Mouse (Mus musculus) spleen, postnatal 10 days (tissue): Measurements from ENCODE around the gene Casz1.

Source experiments
- DNase-seq, 2 experiments: peaks; one replicate each; pipeline ENCODE4 v3.0.0; 2021 to 2022; ENCODE audit warnings: low spot score in 2 of 2

Gene Casz1

GRCm38 (mm10) chr4:148797475-148798324, 6.5 kb upstream of the Casz1 start:
- no peak for DNase-seq

DNA sequence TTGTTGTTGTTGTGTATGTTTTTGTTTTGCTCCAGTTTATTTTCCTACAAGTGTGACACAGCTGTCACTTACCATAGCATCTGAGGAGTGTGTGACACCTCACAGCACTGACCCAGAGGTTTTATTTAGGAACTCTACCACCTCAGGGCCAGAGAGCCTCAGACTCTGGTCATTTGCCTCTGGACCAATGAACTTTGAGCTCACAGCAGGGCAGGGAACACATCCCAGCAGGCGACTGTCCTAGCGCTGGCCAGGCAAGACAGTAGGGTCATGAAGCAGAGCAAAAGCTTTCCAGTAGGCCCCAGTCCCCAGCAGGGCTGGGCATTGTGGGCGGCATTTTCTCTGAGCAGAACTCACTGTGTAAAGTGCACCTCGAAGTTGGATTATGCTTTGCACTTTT, 1.2 kb upstream of the Casz1 start:
- DNase-seq = no peak

DNA sequence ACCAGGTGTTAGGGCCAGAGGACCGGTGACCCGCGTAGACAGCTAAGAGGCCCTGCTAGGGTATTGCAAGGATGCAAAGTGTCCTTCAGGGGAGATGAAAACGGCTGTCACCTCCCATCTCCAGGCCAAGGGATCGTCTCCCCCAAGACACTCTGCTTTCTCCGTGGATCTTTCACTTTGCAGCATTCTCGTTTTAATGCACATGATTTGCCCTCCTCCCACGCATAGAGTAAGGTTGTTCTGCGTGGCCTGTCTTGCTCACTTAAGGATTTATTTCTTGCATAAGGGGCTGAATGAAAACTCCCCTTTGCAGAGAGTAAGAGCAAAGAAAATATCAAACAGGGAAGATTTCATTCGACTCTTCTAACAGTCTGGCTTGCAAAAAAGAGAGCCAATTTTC, 593 bp upstream of the Casz1 start:
- no peak for DNase-seq

DNA sequence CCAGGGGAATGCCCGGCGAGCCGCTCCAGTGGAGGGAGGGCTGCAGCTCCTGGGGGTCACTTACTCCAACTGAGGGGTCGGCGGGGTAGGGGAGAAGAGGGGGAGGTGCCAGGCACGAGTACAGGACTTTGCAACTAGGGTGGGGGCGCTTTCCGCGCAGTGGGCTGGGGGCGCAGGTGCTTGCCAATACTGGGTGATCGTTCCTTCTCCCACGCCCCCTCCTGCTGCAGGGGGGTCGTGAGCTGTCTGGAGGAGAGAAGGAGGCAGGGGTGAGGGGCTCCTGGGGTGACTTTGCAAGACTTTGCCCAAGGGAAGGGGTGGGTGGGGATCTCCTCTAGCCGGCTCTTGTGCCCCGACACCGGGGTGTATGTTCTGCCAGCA, 541 bp downstream of the Casz1 start:
- no peak for DNase-seq

GRCm38 (mm10) chr4:148805161-148805810, 1.1 kb downstream of the Casz1 start:
- no peak for DNase-seq

DNA sequence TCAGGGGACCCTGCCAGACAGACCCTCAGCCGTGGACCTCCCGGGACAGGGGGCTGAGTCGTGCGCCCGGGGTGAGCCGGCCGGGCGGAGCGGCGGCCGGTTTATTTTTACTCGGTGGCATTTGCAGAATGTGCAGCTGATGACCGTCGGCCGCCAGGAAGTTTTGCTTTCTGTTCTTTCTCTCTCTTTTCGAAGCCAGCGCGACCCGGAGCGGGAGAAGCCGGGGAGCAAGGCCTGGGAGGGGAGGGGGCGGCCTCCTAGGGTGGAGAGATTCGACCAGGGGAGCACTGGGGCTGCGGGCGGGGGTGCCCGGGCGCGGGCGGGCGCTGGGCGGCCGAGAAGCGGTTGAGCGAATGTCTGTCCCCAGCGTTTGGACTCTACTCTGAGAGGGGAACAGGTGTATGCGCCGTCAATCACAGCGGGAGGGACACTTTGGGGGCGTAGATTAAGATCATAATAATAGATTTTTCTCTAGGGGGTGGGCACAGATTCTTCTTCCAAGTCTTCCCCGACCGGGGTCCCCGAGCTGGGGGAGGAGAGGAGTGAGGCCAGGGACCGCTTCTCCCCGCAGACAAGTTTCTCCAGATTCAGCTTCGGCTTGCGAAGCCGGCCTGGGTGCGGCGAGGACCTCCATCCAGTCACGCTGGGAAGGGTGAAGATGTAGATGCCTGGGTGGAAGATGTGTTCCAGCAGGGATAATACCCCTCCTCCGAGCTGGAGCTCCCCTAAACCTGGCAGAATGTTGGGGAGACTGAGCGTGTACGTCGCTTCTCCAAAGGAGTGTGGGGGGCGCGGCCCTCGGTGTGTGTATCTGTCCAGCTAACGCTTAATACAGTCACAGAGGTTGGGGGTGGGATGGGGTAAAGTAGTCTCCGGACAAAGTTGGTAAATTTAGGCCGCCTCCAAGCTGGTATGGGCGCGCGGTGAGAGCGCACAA, 1.9 kb downstream of the Casz1 start:
- no peak for DNase-seq

DNA sequence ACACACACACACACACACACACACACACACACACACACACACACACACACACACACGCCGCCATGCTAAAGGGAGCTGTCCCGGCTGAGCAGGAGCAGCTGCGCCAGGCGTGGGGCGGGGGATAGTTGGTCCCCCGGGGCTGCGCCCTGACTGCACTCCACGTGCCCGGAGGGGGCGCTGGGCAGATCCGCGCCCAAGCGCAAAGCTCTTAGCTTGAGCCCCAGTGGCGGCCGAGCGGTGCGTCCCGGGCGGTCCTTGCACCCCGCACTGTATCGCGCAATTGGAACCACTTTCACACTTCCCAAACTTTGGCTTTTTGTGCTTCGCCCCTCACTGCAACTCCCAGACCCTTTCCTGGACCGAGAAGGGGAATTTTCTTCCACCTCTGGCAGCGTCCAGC, 2.6 kb downstream of the Casz1 start:
- DNase-seq = no peak

DNA sequence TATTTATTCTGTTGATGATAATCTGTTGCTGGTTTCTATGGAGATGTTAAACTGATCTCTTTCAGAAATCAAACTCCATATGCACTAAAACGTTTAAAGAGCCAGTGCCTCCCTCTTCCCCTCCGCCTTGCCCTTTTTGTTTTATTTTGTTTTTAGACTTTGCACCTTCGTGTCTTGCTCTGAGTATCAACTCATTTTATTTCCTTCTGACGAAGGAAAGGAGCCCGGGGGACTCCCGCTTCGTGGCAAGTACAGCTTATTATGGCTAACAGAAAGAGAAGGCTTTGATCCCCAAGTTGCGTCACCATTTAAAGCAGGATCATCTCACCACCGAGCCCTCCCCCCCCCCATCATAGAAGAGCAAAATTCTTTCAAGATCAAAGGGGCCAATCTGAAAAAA, 3.2 kb downstream of the Casz1 start:
- no peak for DNase-seq

- DNase-seq = no peak
These were observed 4.6 kb downstream of the Casz1 start for GRCm38 (mm10) chr4:148808839-148809238.

- DNase-seq = no peak
These were observed 6.5 kb downstream of the Casz1 start for GRCm38 (mm10) chr4:148810706-148811105.

GRCm38 (mm10) chr4:148811940-148812339, 7.7 kb downstream of the Casz1 start:
- DNase-seq = no peak

GRCm38 (mm10) chr4:148813247-148813646, 9.0 kb downstream of the Casz1 start:
- DNase-seq = no peak

GRCm38 (mm10) chr4:148816556-148816955, 12.3 kb downstream of the Casz1 start:
- DNase-seq = no peak

DNA sequence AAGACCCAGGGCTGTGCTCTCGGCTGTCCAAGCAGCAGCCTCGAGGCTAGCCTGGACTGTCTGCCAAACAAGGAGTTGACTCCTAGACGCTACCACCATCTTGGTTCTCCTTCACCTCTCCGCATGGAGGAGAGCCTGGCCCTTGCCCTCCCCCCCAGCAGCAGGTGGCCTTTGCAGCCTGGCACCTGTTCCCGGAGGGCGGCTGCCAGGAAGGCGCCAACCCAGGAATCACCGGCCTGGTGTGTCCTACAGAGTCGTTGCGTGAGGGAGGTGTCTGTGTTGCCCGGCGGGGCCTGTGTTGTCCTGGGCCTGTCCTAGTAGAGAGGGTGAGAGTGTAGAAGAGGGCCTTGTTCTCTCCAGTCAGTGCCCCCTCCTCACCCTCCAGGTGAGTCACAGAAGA, 13.9 kb downstream of the Casz1 start:
- no peak for DNase-seq

GRCm38 (mm10) chr4:148820171-148820570, 15.9 kb downstream of the Casz1 start:
- DNase-seq = no peak

DNA sequence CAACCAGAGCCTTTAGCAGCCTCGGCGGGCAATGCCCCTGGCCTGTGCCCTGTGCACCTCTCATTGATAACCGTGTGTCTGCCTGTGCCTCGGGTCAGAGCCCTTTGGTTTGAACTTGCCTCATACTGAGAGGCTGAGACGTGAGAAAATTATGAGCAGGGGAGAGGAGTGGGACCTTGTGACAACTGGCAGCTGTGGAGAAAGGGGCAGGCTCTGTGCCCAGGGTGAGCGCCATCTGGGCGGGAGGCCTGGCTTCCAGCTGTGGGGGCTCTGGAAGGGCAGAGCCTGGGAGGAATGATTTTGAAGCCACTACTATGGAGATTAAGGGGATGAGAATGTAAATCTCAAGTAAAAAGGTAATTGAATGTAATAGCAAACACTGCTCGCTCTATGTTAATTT, 19.1 kb downstream of the Casz1 start:
- no peak for DNase-seq

DNA sequence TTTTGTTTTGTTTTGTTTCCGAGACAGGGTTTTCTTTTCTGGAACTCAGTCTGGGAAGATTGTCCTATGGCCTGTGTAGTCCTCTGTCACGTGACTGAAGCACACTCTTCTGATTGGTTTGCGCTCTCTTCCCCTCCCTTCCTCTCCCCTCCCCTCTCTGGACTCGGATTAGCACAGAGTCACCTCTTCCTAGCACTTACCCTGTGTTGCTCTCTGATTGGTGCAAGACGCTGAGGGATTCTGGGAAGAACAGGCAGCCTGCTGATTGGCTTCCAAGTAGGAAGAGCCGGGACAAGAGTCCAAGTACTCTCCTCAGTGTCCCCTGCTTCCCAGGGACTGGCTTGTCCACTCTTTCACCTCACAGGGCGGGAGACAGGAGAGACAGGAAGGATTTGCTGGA, 26.1 kb downstream of the Casz1 start:
- DNase-seq = no peak

DNA sequence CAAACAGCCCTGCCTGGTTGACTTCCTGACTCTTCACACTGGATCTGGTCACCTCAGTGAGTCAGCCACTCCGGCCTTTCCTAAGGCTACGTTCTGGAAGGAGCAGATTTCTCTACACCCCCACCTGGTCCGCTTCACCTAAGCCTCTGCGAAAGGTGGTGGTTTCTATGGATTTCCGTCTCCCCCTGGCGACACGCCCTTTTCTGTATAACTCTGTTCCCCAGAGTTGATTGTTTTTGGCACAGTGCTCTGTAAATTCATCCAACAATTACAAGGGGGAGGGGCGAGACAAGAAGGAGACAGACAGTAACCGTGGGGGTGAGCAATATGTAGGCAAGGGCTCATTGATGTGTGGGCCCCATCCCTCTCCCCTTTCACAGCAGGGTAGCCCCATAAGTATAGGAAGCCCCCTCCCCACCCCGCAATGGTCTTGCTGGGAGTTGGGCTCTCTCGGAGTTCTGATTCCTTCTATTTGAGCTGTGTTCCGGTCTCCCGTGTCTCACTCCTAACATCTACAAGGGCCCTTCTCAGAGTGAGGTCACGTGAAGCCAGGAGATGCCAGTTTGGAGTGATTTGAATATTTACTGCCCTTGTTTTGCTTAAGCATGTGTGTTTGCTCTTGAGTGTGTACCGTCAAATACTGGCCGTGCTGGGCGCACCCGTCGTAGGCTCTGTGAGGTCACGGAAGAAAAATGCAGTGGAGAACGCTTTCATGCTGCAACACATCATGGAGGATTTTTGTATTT, 29.2 kb downstream of the Casz1 start:
- DNase-seq = no peak

GRCm38 (mm10) chr4:148836391-148836790, 32.2 kb downstream of the Casz1 start:
- no peak for DNase-seq

DNA sequence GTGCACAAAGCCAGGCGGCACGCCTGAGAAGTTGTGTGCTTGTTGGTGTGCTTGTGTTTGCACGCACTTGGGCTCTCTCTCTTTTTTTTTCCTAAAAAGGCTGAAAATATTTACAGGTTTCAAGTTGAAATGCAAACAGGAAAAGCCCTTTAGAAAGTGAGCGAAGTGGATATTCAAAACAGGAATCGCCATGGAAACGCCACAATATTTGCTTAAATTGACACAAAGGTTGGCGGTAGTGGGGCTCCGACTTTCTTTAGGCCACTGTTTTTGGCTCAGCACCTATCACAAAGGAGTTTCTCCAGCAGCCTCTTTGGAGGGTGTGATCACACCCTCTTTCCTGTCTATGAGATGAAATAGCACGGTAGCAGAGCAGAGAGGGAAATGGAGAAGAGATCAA, 32.8 kb downstream of the Casz1 start:
- no peak for DNase-seq

GRCm38 (mm10) chr4:148837644-148838043, 33.4 kb downstream of the Casz1 start:
- no peak for DNase-seq

DNA sequence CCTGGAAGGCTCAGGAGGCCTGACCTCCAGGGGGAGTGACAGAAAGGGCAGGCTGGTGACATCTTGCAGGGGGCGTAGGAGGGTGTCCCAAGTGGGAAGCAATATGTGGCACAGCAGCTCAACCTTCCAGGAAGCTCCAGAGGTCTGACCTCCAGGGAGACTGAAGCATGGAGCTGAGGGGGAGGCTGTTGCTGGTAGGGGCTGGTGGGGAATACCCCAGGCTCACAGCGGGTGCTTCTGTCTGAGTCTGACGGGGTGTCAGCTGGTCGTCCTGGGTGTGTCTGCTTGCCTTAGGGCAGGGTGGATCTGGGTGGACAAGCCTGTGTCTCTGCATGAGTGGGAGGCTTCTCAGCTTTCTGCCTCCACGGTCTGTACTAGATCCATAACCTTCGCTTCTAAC, 38.1 kb downstream of the Casz1 start:
- no peak for DNase-seq
